Mouse (Mus musculus) gastrocnemius, adult 18-20 months (tissue): ENCODE results near the gene Tubb3. TPM values are rescaled to one million over a fixed set of nuclear protein-coding genes. Genes with fewer than 3 reads are reported as not detected.
"Not testable (repeated sequence)": the region's sequence is repeated elsewhere in the genome, so short reads cannot be mapped to it uniquely, and the experiment has no call there.

Source experiments
- DNase-seq: peaks from one replicate; pipeline ENCODE4 v3.0.0; 2021; ENCODE audit warnings: low spot score
- total RNA-seq, 2 experiments: library from RNA; stranded (reverse); gene quantifications; 2 replicates each; pipeline ENCODE4 v1.2.3; 2021

The Tubb3 gene
- total RNA-seq, 2 experiments from 2014 or later: not detected

DNA sequence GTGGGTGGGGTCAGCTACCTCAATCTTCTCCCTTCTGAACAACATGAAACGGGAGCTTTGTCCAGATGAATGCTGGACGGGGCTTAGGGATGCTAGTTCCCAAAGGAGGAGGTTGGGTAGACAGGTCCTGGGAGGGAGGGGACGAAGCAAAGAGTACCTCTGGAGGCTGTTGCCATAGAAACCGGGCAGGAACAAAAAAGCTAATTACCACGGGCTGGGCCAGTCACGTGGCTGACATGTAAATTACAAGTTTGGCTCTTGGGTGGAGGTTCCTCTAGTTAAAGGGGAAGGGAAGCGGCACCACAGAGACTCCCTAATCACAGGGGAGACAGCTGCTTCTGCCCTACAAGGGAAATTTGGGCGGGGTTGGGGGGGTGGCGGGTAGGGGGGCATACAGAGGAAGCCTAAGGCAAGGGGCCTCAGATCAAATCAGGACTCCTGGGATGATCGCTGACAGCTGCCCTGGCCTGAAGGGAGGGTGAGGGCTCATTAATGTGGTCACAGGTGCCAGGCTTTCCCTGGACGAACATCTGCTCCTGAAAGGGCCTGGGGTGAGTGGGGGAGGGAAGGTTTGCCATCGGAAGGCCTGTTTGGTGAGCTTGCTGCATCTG is 1.4 kb downstream of the Tubb3 start:
- no peak for DNase-seq

- DNase-seq: no peak
Observed at GRCm38 (mm10) chr8:123414255-123414654, 3.0 kb downstream of the Tubb3 start.

DNA sequence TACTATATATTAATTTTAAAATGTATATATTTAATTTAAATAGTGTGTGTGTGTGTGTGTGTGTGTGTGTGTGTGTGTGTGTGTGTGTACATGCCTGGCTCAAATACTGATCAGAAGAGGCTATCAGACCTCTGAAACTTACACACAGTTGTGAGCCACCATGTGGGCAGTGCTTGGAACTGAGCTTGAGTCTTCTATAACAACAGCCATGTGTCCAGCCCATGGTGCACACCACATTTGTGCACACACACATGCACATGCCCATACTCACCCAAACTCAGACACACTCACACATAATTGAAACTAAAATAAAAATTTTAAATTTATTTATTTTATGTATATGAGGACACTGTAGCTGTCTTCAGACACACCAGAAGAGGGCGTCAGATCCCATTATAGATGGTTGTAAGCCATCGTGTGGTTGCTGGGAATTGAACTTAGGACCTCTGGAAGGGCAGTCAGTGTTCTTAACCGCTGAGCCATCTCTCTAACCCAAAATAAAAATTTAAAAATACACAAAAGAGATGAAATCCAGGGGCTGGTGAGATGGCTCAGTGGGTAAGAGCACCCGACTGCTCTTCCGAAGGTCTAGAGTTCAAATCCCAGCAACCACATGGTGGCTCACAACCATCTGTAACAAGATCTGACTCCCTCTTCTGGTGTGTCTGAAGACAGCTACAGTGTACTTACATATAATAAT is 3.9 kb downstream of the Tubb3 start:
- not testable (repeated sequence) for DNase-seq

- DNase-seq: no peak
Observed at GRCm38 (mm10) chr8:123415967-123416943, 5.0 kb downstream of the Tubb3 start.

DNA sequence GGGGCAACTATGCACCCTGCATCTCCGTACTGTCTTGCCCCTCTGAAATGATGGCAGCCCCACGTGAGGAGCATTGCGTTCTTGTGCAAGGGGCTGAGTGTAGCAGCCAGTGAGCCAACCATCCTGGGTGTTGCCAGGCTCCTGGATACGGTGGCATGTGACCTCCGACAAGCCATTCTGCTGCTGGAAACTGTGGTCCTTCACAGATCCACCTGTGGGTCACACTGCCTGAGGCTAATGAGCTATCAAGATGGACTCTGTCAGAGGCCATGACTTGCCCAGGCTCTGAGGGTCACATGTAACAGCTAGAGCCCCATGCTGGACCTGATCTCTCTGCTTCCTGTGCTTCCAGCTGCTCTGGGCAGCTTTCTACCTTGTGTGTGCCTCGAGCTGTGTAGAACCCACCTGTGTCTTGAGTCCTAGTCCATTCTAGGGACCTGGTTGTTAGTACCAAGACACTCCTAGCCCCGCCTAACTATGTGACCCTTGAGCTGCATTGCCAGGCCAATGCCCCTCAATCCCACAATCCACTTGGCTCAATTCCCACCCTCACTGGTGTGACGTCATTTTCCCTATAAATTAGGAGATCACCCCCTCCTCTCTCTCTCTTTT is 5.8 kb downstream of the Tubb3 start:
- no peak for DNase-seq

DNA sequence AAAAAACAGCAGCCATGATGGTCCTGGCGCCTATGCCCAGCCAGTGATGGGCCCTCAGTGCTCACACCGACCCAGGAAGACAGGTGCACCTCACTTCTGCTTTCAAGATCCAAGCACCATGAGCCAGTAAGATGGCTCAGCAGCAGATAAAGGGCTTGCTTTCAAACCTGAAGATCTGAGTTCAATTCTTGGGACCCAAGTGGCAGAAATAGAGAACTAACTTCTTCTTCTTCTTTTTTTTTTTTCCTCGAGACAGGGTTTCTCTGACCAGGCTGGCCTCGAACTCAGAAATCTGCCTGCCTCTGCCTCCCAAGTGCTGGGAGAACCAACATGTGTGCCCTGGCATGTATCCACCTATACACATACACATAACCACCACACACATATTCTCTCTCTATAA is 8.5 kb downstream of the Tubb3 start:
- DNase-seq: no peak

- no peak for DNase-seq
Observed at GRCm38 (mm10) chr8:123420525-123421281, 9.5 kb downstream of the Tubb3 start.

- no peak for DNase-seq
Observed at GRCm38 (mm10) chr8:123421325-123421724, 10.1 kb downstream of the Tubb3 start.

- peak; percentile 63 for DNase-seq
Observed at GRCm38 (mm10) chr8:123422056-123422780, 11.0 kb downstream of the Tubb3 start.

- DNase-seq: no peak
Observed at GRCm38 (mm10) chr8:123422781-123423159, 11.5 kb downstream of the Tubb3 start.

- no peak for DNase-seq
Observed at GRCm38 (mm10) chr8:123423441-123423840, 12.2 kb downstream of the Tubb3 start, which contains the start of gene Def8. TSS of gene Def8 (plus strand) at chr8:123423527.

GRCm38 (mm10) chr8:123426511-123427509 is 15.6 kb downstream of the Tubb3 start:
- DNase-seq: no peak

GRCm38 (mm10) chr8:123427639-123428275 is 16.5 kb downstream of the Tubb3 start:
- no peak for DNase-seq

DNA sequence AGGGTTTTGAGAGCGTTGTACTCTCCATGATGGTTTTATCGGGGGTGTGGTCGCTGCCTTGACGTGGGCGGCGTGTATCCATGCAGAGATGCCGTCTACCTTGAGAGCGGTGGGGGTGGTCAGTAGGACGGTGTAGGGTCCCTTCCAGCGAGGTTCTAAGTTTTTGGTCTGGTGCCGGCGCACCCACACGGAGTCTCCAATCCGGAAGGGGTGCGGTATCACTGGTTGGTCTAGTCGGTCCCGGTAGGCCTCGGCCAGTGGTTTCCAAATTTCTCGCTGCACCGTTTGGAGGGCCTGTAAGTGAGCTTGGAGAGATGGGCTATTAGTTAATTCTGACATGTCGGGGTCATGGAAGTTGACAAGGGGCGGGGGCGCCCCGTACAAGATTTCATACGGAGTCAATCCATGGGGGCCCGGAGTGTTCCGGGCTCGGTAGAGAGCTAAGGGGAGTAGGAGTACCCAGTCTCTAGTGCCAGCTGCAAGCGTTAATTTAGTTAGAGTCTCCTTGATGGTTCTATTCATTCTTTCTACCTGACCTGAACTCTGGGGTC is 17.2 kb downstream of the Tubb3 start:
- DNase-seq: no peak

DNA sequence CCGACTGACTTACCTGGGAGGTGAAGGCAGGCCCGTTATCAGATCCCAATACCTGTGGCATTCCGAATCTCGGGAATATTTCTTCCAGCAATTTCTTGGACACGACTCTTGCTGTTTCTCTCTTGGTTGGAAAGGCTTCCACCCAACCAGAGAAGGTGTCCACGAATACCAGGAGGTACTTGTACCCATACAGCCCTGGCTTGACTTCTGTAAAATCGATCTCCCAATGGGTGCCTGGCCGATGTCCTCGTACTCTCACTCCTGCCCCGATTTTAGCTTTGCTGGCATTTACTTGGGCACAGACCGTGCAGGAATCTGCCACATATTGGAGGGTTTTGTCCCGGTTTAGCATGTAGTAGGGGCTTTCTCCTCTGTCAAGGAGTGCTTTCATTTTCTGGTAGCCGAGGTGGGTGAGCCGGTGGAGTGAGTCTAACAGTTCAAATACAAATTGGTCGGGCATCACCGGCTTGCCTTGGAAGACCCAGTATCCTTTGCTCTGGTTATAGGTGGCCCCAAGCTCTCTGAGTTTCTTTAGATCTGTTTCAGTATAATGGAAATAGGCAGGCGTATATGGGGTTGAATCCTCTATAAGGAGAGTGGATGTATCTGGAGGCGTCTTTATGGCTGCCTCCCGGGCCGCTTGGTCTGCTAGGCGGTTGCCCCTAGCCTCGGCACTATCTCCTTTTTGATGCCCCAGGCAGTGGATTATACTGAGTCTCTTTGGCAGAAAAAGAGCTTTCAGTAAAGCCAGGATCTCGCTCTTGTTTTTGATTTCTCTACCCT is 17.9 kb downstream of the Tubb3 start:
- no peak for DNase-seq

- DNase-seq: not testable (repeated sequence)
Observed at GRCm38 (mm10) chr8:123429722-123430013, 18.4 kb downstream of the Tubb3 start.

- DNase-seq: not testable (repeated sequence)
Observed at GRCm38 (mm10) chr8:123430936-123431335, 19.7 kb downstream of the Tubb3 start.
